Mouse (Mus musculus) liver, embryonic 14.5 days (tissue): Measurements from ENCODE around the gene Clec3a.

ENCODE experiments used
- CTCF ChIP-seq: IDR thresholded peaks from 2 replicates; pipeline ENCODE4 v1.5.1; 2016; ENCODE audit warnings: antibody characterized with exemption, low read depth, control low read depth
- EP300 ChIP-seq: IDR thresholded peaks from 2 replicates; pipeline ENCODE4 v1.6.1; 2016; ENCODE audit warnings: antibody characterized with exemption, low read depth

DNA sequence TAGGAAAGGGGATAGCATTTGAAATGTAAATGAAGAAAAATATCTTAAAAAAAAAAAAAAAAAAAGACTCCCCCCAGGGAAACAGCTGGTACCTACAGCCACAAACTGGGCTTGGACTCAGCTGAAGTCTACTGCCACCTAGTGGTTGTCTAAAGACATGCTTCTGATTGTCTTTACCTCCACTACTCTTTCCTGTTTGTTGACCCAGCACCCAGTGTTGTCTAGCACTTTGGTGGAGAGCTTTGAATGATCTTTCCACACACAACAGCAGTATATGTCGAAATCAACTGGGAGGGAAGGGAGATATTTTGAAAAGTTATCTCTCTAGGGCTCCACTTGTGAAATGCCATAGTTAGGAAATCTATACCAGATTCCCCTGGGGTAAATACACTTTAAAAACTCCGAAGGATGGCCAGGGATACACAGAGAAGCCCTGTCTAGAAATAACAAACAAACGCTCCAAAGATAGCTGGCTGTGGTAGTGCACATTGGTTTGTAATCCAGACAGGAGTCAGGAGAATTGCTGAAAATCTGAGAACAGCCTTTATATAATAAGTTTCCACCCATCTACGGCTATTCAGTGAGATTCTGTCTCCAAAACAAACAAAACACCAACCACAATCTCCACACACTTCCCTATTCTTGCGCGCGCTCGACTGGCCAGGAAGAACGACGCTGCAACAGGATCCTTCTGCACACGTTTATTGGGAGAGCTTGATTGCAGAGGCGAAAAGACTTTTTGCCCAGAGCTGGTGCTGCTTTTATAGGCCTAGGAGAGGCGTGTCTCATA lies 27.2 kb upstream of the Clec3a start:
- TF ChIP-seq CTCF: peak; percentile 70
- no peak for TF ChIP-seq EP300
